Mouse (Mus musculus): Measurements from ENCODE around the gene Tec.

- TF ChIP-seq POLR2A (IDR thresholded peaks at IDR 0.05; ENCODE audit: insufficient read depth, low read length) = no peak
- no peak for TF ChIP-seq CTCF (IDR thresholded peaks at IDR 0.05; ENCODE audit: low read depth, low read length)
- TF ChIP-seq EP300 (IDR thresholded peaks at IDR 0.05; ENCODE audit: insufficient read depth, low read depth, low read length) = no peak
Observed at GRCm38 (mm10) chr5:72908324-72908936, 40.1 kb upstream of the Tec start.

Measured in ES-Bruce4 (cell line).